Mouse (Mus musculus) lung, adult 2 months (tissue): ENCODE data around the gene Vps41.

Experiments used
- CTCF ChIP-seq: fragments of 200-500 bp; IDR thresholded peaks from 2 replicates; pipeline ENCODE4 v1.5.1; 2011; ENCODE audit warnings: mild to moderate bottlenecking, low read length, control low read depth; ENCODE audit not compliant: insufficient read depth
- POLR2A ChIP-seq: fragments of 200-500 bp; IDR thresholded peaks from 2 replicates; pipeline ENCODE4 v1.6.1; 2011; ENCODE audit warnings: low read depth, mild to moderate bottlenecking, control low read depth, low read length, borderline replicate concordance; ENCODE audit errors: extremely low read depth

DNA sequence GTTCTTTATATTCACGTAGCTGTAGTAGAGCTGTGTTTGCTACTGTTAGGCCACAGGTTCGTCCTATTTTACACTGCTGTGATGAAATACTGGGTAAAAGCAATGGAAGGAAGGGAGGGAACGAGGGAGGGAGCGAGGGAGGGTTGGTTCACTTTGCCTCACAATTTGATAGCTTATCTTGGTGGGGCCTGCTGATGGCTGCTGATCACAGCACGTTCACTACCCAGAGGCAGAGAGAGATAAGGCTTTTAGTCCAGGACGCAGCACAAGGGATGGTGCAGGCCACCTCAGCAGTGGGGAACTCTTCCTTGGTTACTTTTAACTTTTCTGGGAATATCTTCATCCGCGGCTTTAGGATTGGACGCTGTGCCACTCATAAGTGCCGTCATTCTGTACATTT lies 109.9 kb downstream of the Vps41 start:
- no peak for TF ChIP-seq CTCF
- no peak for TF ChIP-seq POLR2A
